Comparison of ENCODE assay signal across 20 mouse cellular contexts in genomic region chr10:60032622-60033021, GRCm38 (mm10). TPM values are rescaled to one million over a fixed set of nuclear protein-coding genes. Genes with fewer than 3 reads are reported as not detected.
DNase-seq lines count a peak whose midpoint lies in the region; ATAC-seq lines count a peak whose summit lies in the region.
"Had no signal": no experiment of that assay in that cellular context is flagged by ENCODE, and none has a peak within 500 bp of the region (broad histone marks: within the 10 kb centered on the region; RNA-seq: fewer than 3 reads in every experiment).

No protein-coding gene starts in this region.

- H3K36me3 ChIP-seq in hindbrain, embryonic 15.5 days: no peaks in the 10 kb centered on the region
- no peaks in the 10 kb centered on the region for H3K36me3 ChIP-seq in hindbrain, embryonic 12.5 days
- no peaks in the 10 kb centered on the region for H3K36me3 ChIP-seq in forebrain, embryonic 14.5 days (ENCODE audit: control insufficient read depth, insufficient read depth, low read length)
- no peaks in the 10 kb centered on the region for H3K36me3 ChIP-seq in midbrain, embryonic 14.5 days (ENCODE audit: control insufficient read depth, insufficient read depth, low read length)
- H3K36me3 ChIP-seq: limb, embryonic 15.5 days; neural tube, embryonic 12.5 days had no signal

- no peak overlapping the region for H3K4me3 ChIP-seq in hindbrain, embryonic 15.5 days
- no peak overlapping the region for H3K4me3 ChIP-seq in hindbrain, embryonic 12.5 days
- no peak overlapping the region for H3K4me3 ChIP-seq in forebrain, embryonic 14.5 days (ENCODE audit: low read depth, low read length)
- no peak overlapping the region for H3K4me3 ChIP-seq in midbrain, embryonic 14.5 days (replicated peaks; ENCODE audit: low read depth, low read length)
- H3K4me3 ChIP-seq: erythroblast, embryonic 14.5 days; limb, embryonic 15.5 days; neural tube, embryonic 12.5 days had no signal

- peaks cover 31% of the 10 kb centered on the region for H3K4me1 ChIP-seq in hindbrain, embryonic 15.5 days (replicated peaks)
- H3K4me1 ChIP-seq in hindbrain, embryonic 12.5 days: peaks cover 18% of the 10 kb centered on the region
- H3K4me1 ChIP-seq in forebrain, embryonic 14.5 days (ENCODE audit: control insufficient read depth, insufficient read depth, low read length): peaks cover 19% of the 10 kb centered on the region
- peaks cover 14% of the 10 kb centered on the region for H3K4me1 ChIP-seq in midbrain, embryonic 14.5 days (ENCODE audit: control insufficient read depth, insufficient read depth, low read length)

- no peaks in the 10 kb centered on the region for H3K9me3 ChIP-seq in hindbrain, embryonic 15.5 days
- no peaks in the 10 kb centered on the region for H3K9me3 ChIP-seq in hindbrain, embryonic 12.5 days (replicated peaks)
- no peaks in the 10 kb centered on the region for H3K9me3 ChIP-seq in forebrain, embryonic 14.5 days (replicated peaks; ENCODE audit: control insufficient read depth, low read length)
- H3K9me3 ChIP-seq in midbrain, embryonic 14.5 days (ENCODE audit: control insufficient read depth, low read length): no peaks in the 10 kb centered on the region
- H3K9me3 ChIP-seq: limb, embryonic 15.5 days; neural tube, embryonic 12.5 days had no signal

- peak; percentile 86 for DNase-seq in R1 (ENCODE audit: low read depth, low spot score)
- no peak for DNase-seq in forebrain, embryonic 14.5 days (ENCODE audit: low spot score)
- DNase-seq in midbrain, embryonic 14.5 days: peak; percentile 31
- no peak for DNase-seq in layer of hippocampus, adult 8-10 months (ENCODE audit: low spot score in 2 of 2)
- DNase-seq in embryo, embryonic 10 days (ENCODE audit: low spot score): no peak
- DNase-seq: adrenal gland, postnatal 36 days; heart, adult 11 months; kidney, postnatal 10 days; liver, postnatal 0 days; lung, postnatal 4 days; right cerebral cortex, postnatal 4 days; thymus, postnatal 14 days had no signal

- no peaks in the 10 kb centered on the region for H3K27me3 ChIP-seq in hindbrain, embryonic 15.5 days
- H3K27me3 ChIP-seq in hindbrain, embryonic 12.5 days: no peaks in the 10 kb centered on the region
- H3K27me3 ChIP-seq in forebrain, embryonic 14.5 days (replicated peaks; ENCODE audit: control insufficient read depth, insufficient read depth, low read length): no peaks in the 10 kb centered on the region
- no peaks in the 10 kb centered on the region for H3K27me3 ChIP-seq in midbrain, embryonic 14.5 days (ENCODE audit: control insufficient read depth, insufficient read depth, low read length)
- H3K27me3 ChIP-seq: limb, embryonic 15.5 days; neural tube, embryonic 12.5 days; Patski had no signal

- H3K4me2 ChIP-seq in hindbrain, embryonic 15.5 days: no peak overlapping the region
- H3K4me2 ChIP-seq in hindbrain, embryonic 12.5 days (replicated peaks): no peak overlapping the region
- H3K4me2 ChIP-seq in forebrain, embryonic 14.5 days (ENCODE audit: low read length): no peak overlapping the region
- no peak overlapping the region for H3K4me2 ChIP-seq in midbrain, embryonic 14.5 days (ENCODE audit: low read length)
- H3K4me2 ChIP-seq: limb, embryonic 15.5 days; neural tube, embryonic 12.5 days had no signal

- 70% methylated on average over 2 of the region's 2 CpGs for WGBS in hindbrain, embryonic 15.5 days
- WGBS in hindbrain, embryonic 12.5 days: 64% methylated on average over 2 of the region's 2 CpGs
- WGBS in forebrain, embryonic 14.5 days: 46% methylated on average over 2 of the region's 2 CpGs
- WGBS in midbrain, embryonic 14.5 days: 56% methylated on average over 2 of the region's 2 CpGs

- H3K9ac ChIP-seq in hindbrain, embryonic 15.5 days: no peak overlapping the region
- H3K9ac ChIP-seq in hindbrain, embryonic 12.5 days: no peak overlapping the region
- H3K9ac ChIP-seq in forebrain, embryonic 14.5 days (ENCODE audit: low read length): no peak overlapping the region
- no peak overlapping the region for H3K9ac ChIP-seq in midbrain, embryonic 14.5 days (replicated peaks; ENCODE audit: low read length)
- H3K9ac ChIP-seq: limb, embryonic 15.5 days; liver, postnatal 0 days; neural tube, embryonic 12.5 days had no signal

- no peak overlapping the region for H3K27ac ChIP-seq in hindbrain, embryonic 15.5 days (replicated peaks)
- H3K27ac ChIP-seq in hindbrain, embryonic 12.5 days: no peak overlapping the region
- peak overlapping the region; percentile 29; the same call in 1 of the 2 replicates for H3K27ac ChIP-seq in forebrain, embryonic 14.5 days (ENCODE audit: low read depth, low read length)
- peak overlapping the region; percentile 67 for H3K27ac ChIP-seq in midbrain, embryonic 14.5 days (replicated peaks; ENCODE audit: low read depth, low read length)
- H3K27ac ChIP-seq: limb, embryonic 15.5 days; neural tube, embryonic 12.5 days had no signal

- ATAC-seq in hindbrain, embryonic 15.5 days (ENCODE audit: low FRiP score, low read depth): peak; percentile 49
- ATAC-seq in hindbrain, embryonic 12.5 days (ENCODE audit: low FRiP score): no peak
- no peak; the same call in 1 of the 2 replicates for ATAC-seq in forebrain, embryonic 14.5 days
- no peak for ATAC-seq in midbrain, embryonic 14.5 days (ENCODE audit: low FRiP score, low TSS enrichment)
- ATAC-seq in frontal cortex, adult (ENCODE audit: low TSS enrichment): no peak
- ATAC-seq: intestine, postnatal 0 days; liver, postnatal 0 days; Patski had no signal

RNA-seq across cellular contexts. Expression of gene Anapc16, which starts 29.7 kb away (rescaled TPM):
- polyA plus RNA-seq in hindbrain, embryonic 15.5 days (2015; fragmentation: Nextera tagmentation; extraction: Ambion mirVana): 106 and 120 TPM in 2 replicates
- 113 and 119 TPM in 2 replicates for polyA plus RNA-seq in hindbrain, embryonic 12.5 days (2016; fragmentation: Nextera tagmentation; extraction: Ambion mirVana)
- polyA plus RNA-seq in forebrain, embryonic 14.5 days (2014; fragmentation: Nextera tagmentation; extraction: Ambion mirVana): 96.5 and 99.7 TPM in 2 replicates
- 97.2 and 105 TPM in 2 replicates for polyA plus RNA-seq in midbrain, embryonic 14.5 days (2014; fragmentation: Nextera tagmentation; extraction: Ambion mirVana)
- total RNA-seq in layer of hippocampus, adult 8-10 months (2022): 10 to 100 TPM; 66.2 to 69.6 (median 67.9) TPM

RNA-seq across cellular contexts. Expression of gene Ascc1, which starts 30.0 kb away (rescaled TPM):
- polyA plus RNA-seq in hindbrain, embryonic 15.5 days (2015; fragmentation: Nextera tagmentation; extraction: Ambion mirVana): 46.4 and 49.1 TPM in 2 replicates
- 36.3 and 38.0 TPM in 2 replicates for polyA plus RNA-seq in hindbrain, embryonic 12.5 days (2016; fragmentation: Nextera tagmentation; extraction: Ambion mirVana)
- polyA plus RNA-seq in forebrain, embryonic 14.5 days (2014; fragmentation: Nextera tagmentation; extraction: Ambion mirVana): 45.4 and 50.2 TPM in 2 replicates
- polyA plus RNA-seq in midbrain, embryonic 14.5 days (2014; fragmentation: Nextera tagmentation; extraction: Ambion mirVana): 48.2 and 48.4 TPM in 2 replicates
- 10 to 100 TPM; 17.0 to 19.1 (median 17.7) TPM for total RNA-seq in layer of hippocampus, adult 8-10 months (2022)

Comparison
In these comparisons a context has a peak if more than half of its experiments do, and no peak if none do; other contexts are left out.
1. H3K27ac ChIP-seq: peak in forebrain, embryonic 14.5 days (single experiment) and midbrain, embryonic 14.5 days (single experiment); none in hindbrain, embryonic 15.5 days (single experiment) and hindbrain, embryonic 12.5 days (single experiment).
2. DNase-seq: peak in R1 (single experiment) and midbrain, embryonic 14.5 days (single experiment); none in forebrain, embryonic 14.5 days (single experiment), layer of hippocampus, adult 8-10 months (0 of 2) and embryo, embryonic 10 days (single experiment).